Mouse (Mus musculus) forebrain, embryonic 16.5 days (tissue): Measurements from ENCODE around the gene Arhgef19. TPM values are rescaled to one million over a fixed set of nuclear protein-coding genes. Genes with fewer than 3 reads are reported as not detected.

Experiments used
- ATAC-seq: fragments of 200-750 bp; cut with Nextera tagmentation; 2 replicates; pipeline ENCODE4 v1.8.0; 2017; ENCODE audit warnings: mild to moderate bottlenecking, moderate library complexity
- H3K27ac ChIP-seq: fragments of 300-500 bp; sonication (generic); 2 replicates; pipeline ENCODE4 v1.5.1; 2014; ENCODE audit warnings: low read length, control low read depth
- H3K27me3 ChIP-seq: fragments of 300-500 bp; sonication (generic); replicated peaks from 2 replicates; pipeline ENCODE4 v1.6.1; 2014; ENCODE audit warnings: low read length; ENCODE audit not compliant: control insufficient read depth, insufficient read depth
- H3K36me3 ChIP-seq: fragments of 300-500 bp; sonication (generic); 2 replicates; pipeline ENCODE4 v1.6.1; 2014; ENCODE audit not compliant: control insufficient read depth, insufficient read depth
- H3K4me1 ChIP-seq: fragments of 300-500 bp; sonication (generic); replicated peaks from 2 replicates; pipeline ENCODE4 v1.6.1; 2014; ENCODE audit warnings: low read length; ENCODE audit not compliant: control insufficient read depth, insufficient read depth
- H3K4me2 ChIP-seq: fragments of 300-500 bp; sonication (generic); 2 replicates; pipeline ENCODE4 v1.6.1; 2014; ENCODE audit warnings: mild to moderate bottlenecking, low read length, control low read depth
- H3K4me3 ChIP-seq: fragments of 300-500 bp; sonication (generic); replicated peaks from 2 replicates; pipeline ENCODE4 v1.5.1; 2014; ENCODE audit warnings: mild to moderate bottlenecking, low read length, control low read depth
- H3K9ac ChIP-seq: fragments of 300-500 bp; sonication (generic); replicated peaks from 2 replicates; pipeline ENCODE4 v1.6.1; 2014; ENCODE audit warnings: low read depth, low read length, control low read depth
- H3K9me3 ChIP-seq: fragments of 300-500 bp; sonication (generic); 2 replicates; pipeline ENCODE4 v1.6.1; 2016; ENCODE audit warnings: low read length; ENCODE audit not compliant: control insufficient read depth
- WGBS: fragments of 180-500 bp; shearing (Covaris S2); extraction: QIAGEN DNeasy Blood & Tissue Kit; methylation state at CpG from one replicate; pipeline ENCODE4 v1.1.7; 2014; 5-methylcytosine and 5-hydroxymethylcytosine counted together
- polyA plus RNA-seq: library from polyadenylated mRNA; unstranded; fragments of >200 nt; fragmentation: Nextera tagmentation; extraction: Ambion mirVana; gene quantifications from 2 replicates; pipeline ENCODE4 v1.2.1, GENCODE M21; 2015

Arhgef19 gene
- polyA plus RNA-seq, 1 experiment from 2014 or later: 0.71 TPM

DNA sequence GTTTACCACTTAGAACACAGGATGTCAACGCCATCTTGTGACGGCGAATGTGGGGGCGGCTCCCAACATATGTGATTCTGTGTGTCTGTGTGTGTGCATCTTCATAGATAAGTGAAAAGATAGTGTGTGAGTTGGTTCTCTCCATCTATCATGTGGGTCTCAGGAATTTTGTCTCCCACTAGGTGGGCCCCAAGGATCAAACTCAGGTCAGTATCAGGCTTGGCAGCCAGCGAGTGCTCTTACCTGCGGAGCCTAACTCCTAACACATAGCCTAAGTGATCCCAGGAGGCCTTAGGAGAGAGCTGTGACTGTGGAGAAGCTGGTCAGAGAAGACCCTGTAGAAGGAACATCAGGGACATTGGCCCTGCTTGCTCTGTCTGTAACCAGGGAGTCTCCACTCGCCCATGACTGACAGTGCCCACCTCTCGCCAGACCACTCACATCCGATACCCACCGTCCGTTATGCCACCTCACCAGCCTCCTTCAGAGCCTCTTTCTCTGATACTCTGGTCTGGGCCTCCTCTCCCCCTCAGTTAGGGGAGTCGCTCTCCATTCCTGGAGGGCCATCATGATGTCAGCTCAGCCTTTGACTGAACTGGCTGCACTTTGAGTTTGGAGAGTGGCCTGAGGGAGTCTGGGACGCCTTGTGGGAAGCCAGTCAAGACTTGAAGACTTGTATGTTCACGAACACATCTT is 28.6 kb upstream of the Arhgef19 start:
- H3K27me3 ChIP-seq: no peaks in the 10 kb centered on the region
- H3K27ac ChIP-seq: peak overlapping the region; percentile 65
- H3K9me3 ChIP-seq: no peaks in the 10 kb centered on the region
- ATAC-seq: 0 out of 2 replicates have a peak, but pooled peaks have one; percentile 15
- H3K4me3 ChIP-seq: peak overlapping the region; percentile 36
- peaks cover 15% of the 10 kb centered on the region for H3K4me1 ChIP-seq
- H3K36me3 ChIP-seq: no peaks in the 10 kb centered on the region
- H3K9ac ChIP-seq: no peak overlapping the region
- 70% methylated on average over 14 of the region's 14 CpGs for WGBS
- peak overlapping the region; percentile 48 for H3K4me2 ChIP-seq

DNA sequence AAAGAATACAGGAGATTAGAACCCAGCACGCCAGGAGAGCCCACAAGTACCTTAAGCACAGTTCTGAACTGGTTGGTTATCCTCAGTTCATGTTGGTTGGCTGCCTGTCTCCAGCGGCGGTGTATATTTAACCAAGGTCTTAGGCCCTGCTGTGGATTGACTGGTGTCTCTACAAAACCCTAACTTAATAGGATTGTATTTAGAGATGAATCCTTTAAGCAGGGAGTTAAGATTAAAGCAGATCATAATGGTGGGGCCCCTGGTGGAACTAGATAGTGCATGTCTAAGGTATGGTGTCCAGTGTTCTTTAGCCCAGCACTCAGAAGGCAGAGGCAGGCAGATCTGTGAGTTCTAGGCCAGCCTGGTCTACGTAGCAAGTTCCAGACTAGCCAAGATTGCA is 27.7 kb upstream of the Arhgef19 start:
- Histone ChIP-seq H3K4me1 (peaks cover 15% of the 10 kb centered on the region), H3K4me3 (no peak overlapping the region), H3K9ac (no peak overlapping the region), H3K36me3 (no peaks in the 10 kb centered on the region), H3K4me2 (no peak overlapping the region), H3K27ac (no peak overlapping the region), H3K9me3 (no peaks in the 10 kb centered on the region), H3K27me3 (no peaks in the 10 kb centered on the region)
- 92% methylated on average over 4 of the region's 4 CpGs for WGBS
- ATAC-seq: no peak

- ATAC-seq: no peak
- Histone ChIP-seq H3K27ac (no peak overlapping the region), H3K4me2 (no peak overlapping the region; the same call in 1 of the 2 replicates), H3K36me3 (no peaks in the 10 kb centered on the region), H3K4me1 (peaks cover 15% of the 10 kb centered on the region), H3K27me3 (no peaks in the 10 kb centered on the region), H3K9ac (no peak overlapping the region), H3K9me3 (no peaks in the 10 kb centered on the region), H3K4me3 (no peak overlapping the region)
- WGBS: 70% methylated on average over 9 of the region's 9 CpGs
These were observed 26.4 kb upstream of the Arhgef19 start for GRCm38 (mm10) chr4:141212892-141213291.

DNA sequence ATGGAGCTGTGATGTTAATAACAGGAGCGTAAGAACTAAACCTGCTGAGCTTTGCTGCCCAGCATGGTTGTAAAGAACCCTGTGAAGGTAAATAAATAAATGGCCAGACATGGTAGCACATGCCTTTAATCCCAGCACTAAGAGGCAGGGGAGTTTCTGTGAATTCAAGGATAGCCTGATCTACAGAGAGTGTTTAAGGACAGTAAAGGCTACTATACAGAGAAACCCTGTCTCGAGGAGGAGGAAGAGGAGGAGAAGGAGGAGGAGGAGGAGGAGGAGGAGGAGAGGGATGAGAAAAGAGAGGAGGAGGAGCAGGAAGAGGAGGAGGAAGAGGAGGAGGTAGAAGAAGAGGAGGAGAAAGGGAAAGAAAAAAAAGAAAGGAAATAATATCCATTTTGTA is 26.0 kb upstream of the Arhgef19 start:
- H3K4me3 ChIP-seq: peak overlapping the region; percentile 76
- H3K4me1 ChIP-seq: peaks cover 15% of the 10 kb centered on the region
- ATAC-seq: peak; percentile 31
- H3K9me3 ChIP-seq: no peaks in the 10 kb centered on the region
- peak overlapping the region; percentile 95 for H3K4me2 ChIP-seq
- whole genome bisulfite sequencing: 35% methylated on average over 2 of the region's 2 CpGs
- H3K27me3 ChIP-seq: no peaks in the 10 kb centered on the region
- H3K9ac ChIP-seq: peak overlapping the region; percentile 75; the same call in 1 of the 2 replicates
- peak overlapping the region; percentile 71 for H3K27ac ChIP-seq
- H3K36me3 ChIP-seq: no peaks in the 10 kb centered on the region

- Histone ChIP-seq H3K4me1 (peaks cover 15% of the 10 kb centered on the region), H3K27ac (peak within 1 kb of the TSS; percentile 71), H3K9me3 (no peaks in the 10 kb centered on the region), H3K9ac (peak within 1 kb of the TSS; percentile 75), H3K27me3 (no peaks in the 10 kb centered on the region), H3K4me2 (peak within 1 kb of the TSS; percentile 95), H3K4me3 (peak within 1 kb of the TSS; percentile 76), H3K36me3 (no peaks in the 10 kb centered on the region)
- ATAC-seq: peak; percentile 74
- WGBS: under 1% methylated on average over 24 of the region's 24 CpGs
These were observed 25.4 kb upstream of the Arhgef19 start, which contains the start of gene Rsg1 for GRCm38 (mm10) chr4:141213770-141214336. Gene Rsg1 (plus strand): TSS chr4:141213956.

GRCm38 (mm10) chr4:141214337-141214851 is 24.9 kb upstream of the Arhgef19 start:
- no peaks in the 10 kb centered on the region for H3K27me3 ChIP-seq
- H3K4me2 ChIP-seq: peak overlapping the region; percentile 95
- H3K9me3 ChIP-seq: no peaks in the 10 kb centered on the region
- H3K27ac ChIP-seq: peak overlapping the region; percentile 71
- 2% methylated on average over 16 of the region's 16 CpGs for WGBS
- H3K4me1 ChIP-seq: peaks cover 15% of the 10 kb centered on the region
- H3K4me3 ChIP-seq: peak overlapping the region; percentile 76
- H3K9ac ChIP-seq: peak overlapping the region; percentile 75
- peak; percentile 55 for ATAC-seq
- no peaks in the 10 kb centered on the region for H3K36me3 ChIP-seq

- H3K9me3 ChIP-seq: no peaks in the 10 kb centered on the region
- H3K27me3 ChIP-seq: no peaks in the 10 kb centered on the region
- no peak for ATAC-seq
- no peak overlapping the region for H3K9ac ChIP-seq
- 91% methylated on average over 20 of the region's 20 CpGs for WGBS
- no peak overlapping the region for H3K27ac ChIP-seq
- no peak overlapping the region for H3K4me2 ChIP-seq
- H3K4me1 ChIP-seq: peaks cover 2% of the 10 kb centered on the region
- no peak overlapping the region for H3K4me3 ChIP-seq
- H3K36me3 ChIP-seq: 0 out of 2 replicates have a peak, but pooled peaks cover 3% of the 10 kb centered on the region
These were observed 19.6 kb upstream of the Arhgef19 start for GRCm38 (mm10) chr4:141219583-141220213.

GRCm38 (mm10) chr4:141221848-141222247 is 17.5 kb upstream of the Arhgef19 start:
- Histone ChIP-seq H3K4me1 (no peaks in the 10 kb centered on the region), H3K27me3 (no peaks in the 10 kb centered on the region), H3K9me3 (no peaks in the 10 kb centered on the region), H3K36me3 (0 out of 2 replicates have a peak, but pooled peaks cover 3% of the 10 kb centered on the region), H3K27ac (no peak overlapping the region), H3K4me2 (no peak overlapping the region), H3K4me3 (no peak overlapping the region), H3K9ac (no peak overlapping the region)
- 74% methylated on average over 2 of the region's 2 CpGs for WGBS
- no peak for ATAC-seq

GRCm38 (mm10) chr4:141222752-141223151 is 16.5 kb upstream of the Arhgef19 start:
- WGBS: 89% methylated on average over 5 of the region's 5 CpGs
- ATAC-seq: no peak
- no peak overlapping the region for H3K27ac ChIP-seq

More at GRCm38 (mm10) chr4:141222752-141223151, 16.5 kb upstream of the Arhgef19 start:
- Histone ChIP-seq H3K4me2 (no peak overlapping the region), H3K36me3 (0 out of 2 replicates have a peak, but pooled peaks cover 3% of the 10 kb centered on the region), H3K4me3 (no peak overlapping the region), H3K4me1 (no peaks in the 10 kb centered on the region), H3K9me3 (no peaks in the 10 kb centered on the region), H3K27me3 (no peaks in the 10 kb centered on the region), H3K9ac (no peak overlapping the region)
